Mouse (Mus musculus): ENCODE measurements around the gene Methig1.
"Not testable (repeated sequence)": the region's sequence is repeated elsewhere in the genome, so short reads cannot be mapped to it uniquely, and the experiment has no call there.

The Methig1 gene

GRCm38 (mm10) chr15:100352711-100353250 lies at the start of gene Methig1, which contains the start of gene Mettl7a2:
TSS of gene Methig1 (plus strand) at chr15:100353149.
TSS of gene Mettl7a2 (plus strand) at chr15:100353200.
- DNase-seq = no peak

- no peak for DNase-seq
Observed at GRCm38 (mm10) chr15:100303428-100304018, 49.4 kb upstream of the Methig1 start.

- DNase-seq = peak; percentile 62
Observed at GRCm38 (mm10) chr15:100304019-100304991, 48.6 kb upstream of the Methig1 start, which contains the start of gene Mettl7a1. TSS of gene Mettl7a1 (plus strand) at chr15:100304140.

- no peak for DNase-seq
Observed at GRCm38 (mm10) chr15:100306201-100306600, 46.7 kb upstream of the Methig1 start.

- DNase-seq = peak; percentile 24
Observed at GRCm38 (mm10) chr15:100307438-100308096, 45.4 kb upstream of the Methig1 start.

GRCm38 (mm10) chr15:100312346-100312745 lies 40.6 kb upstream of the Methig1 start:
- DNase-seq = no peak

GRCm38 (mm10) chr15:100314448-100315145 lies 38.4 kb upstream of the Methig1 start:
- DNase-seq = no peak

GRCm38 (mm10) chr15:100318014-100318671 lies 34.8 kb upstream of the Methig1 start:
- DNase-seq = not testable (repeated sequence)

- DNase-seq = no peak
Observed at GRCm38 (mm10) chr15:100319884-100320283, 33.1 kb upstream of the Methig1 start.

GRCm38 (mm10) chr15:100320295-100320905 lies 32.5 kb upstream of the Methig1 start:
- DNase-seq = no peak

GRCm38 (mm10) chr15:100321134-100321533 lies 31.8 kb upstream of the Methig1 start:
- no peak for DNase-seq

GRCm38 (mm10) chr15:100324021-100324591 lies 28.8 kb upstream of the Methig1 start:
- no peak for DNase-seq

- DNase-seq = no peak
Observed at GRCm38 (mm10) chr15:100325235-100325634, 27.7 kb upstream of the Methig1 start.

GRCm38 (mm10) chr15:100328089-100328488 lies 24.9 kb upstream of the Methig1 start:
- not testable (repeated sequence) for DNase-seq

- not testable (repeated sequence) for DNase-seq
Observed at GRCm38 (mm10) chr15:100329336-100329735, 23.6 kb upstream of the Methig1 start.

GRCm38 (mm10) chr15:100330739-100331138 lies 22.2 kb upstream of the Methig1 start:
- DNase-seq = no peak

GRCm38 (mm10) chr15:100332077-100332961 lies 20.6 kb upstream of the Methig1 start:
- not testable (repeated sequence) for DNase-seq

- no peak for DNase-seq
Observed at GRCm38 (mm10) chr15:100334629-100335028, 18.3 kb upstream of the Methig1 start, which contains the start of gene Mettl7a3. TSS of gene Mettl7a3 (plus strand) at chr15:100334929.

- DNase-seq = not testable (repeated sequence)
Observed at GRCm38 (mm10) chr15:100337328-100337727, 15.6 kb upstream of the Methig1 start.

- peak; percentile 70 for DNase-seq
Observed at GRCm38 (mm10) chr15:100337847-100338246, 15.1 kb upstream of the Methig1 start.
